Mouse (Mus musculus) heart, postnatal 0 days (tissue): ENCODE measurements around the gene Dclk3. TPM values are rescaled to one million over a fixed set of nuclear protein-coding genes. Genes with fewer than 3 reads are reported as not detected.
A peak's percentile ranks its signal among the peaks of the same experiment; 100 is the strongest.

Experiments
- ATAC-seq: fragments of 200-750 bp; cut with Nextera tagmentation; 2 replicates; pipeline ENCODE4 v1.8.0; 2017; ENCODE audit warnings: low read depth, moderate number of reproducible peaks, moderate library complexity; ENCODE audit not compliant: insufficient read depth
- DNase-seq: peaks from one replicate; pipeline ENCODE4 v3.0.0-alpha.2; 2016; ENCODE audit warnings: low spot score
- H3K27ac ChIP-seq: fragments of 300-500 bp; sonication (generic); 2 replicates; pipeline ENCODE4 v1.5.1; 2014; ENCODE audit warnings: low read depth, mild to moderate bottlenecking
- H3K27me3 ChIP-seq: fragments of 300-500 bp; sonication (generic); 2 replicates; pipeline ENCODE4 v1.6.1; 2014; ENCODE audit warnings: low read length, mixed read lengths; ENCODE audit not compliant: control insufficient read depth, insufficient read depth
- H3K36me3 ChIP-seq: fragments of 300-500 bp; sonication (generic); replicated peaks from 2 replicates; pipeline ENCODE4 v1.6.1; 2014; ENCODE audit warnings: low read length, mixed read lengths; ENCODE audit not compliant: control insufficient read depth, insufficient read depth
- H3K4me1 ChIP-seq: fragments of 300-500 bp; sonication (generic); 2 replicates; pipeline ENCODE4 v1.6.1; 2014; ENCODE audit warnings: antibody characterized with exemption; ENCODE audit not compliant: control insufficient read depth, insufficient read depth
- H3K4me2 ChIP-seq: fragments of 300-500 bp; sonication (generic); 2 replicates; pipeline ENCODE4 v1.6.1; 2014; ENCODE audit warnings: low read depth, mild to moderate bottlenecking, low read length, moderate library complexity
- H3K4me3 ChIP-seq: fragments of 300-500 bp; sonication (generic); 2 replicates; pipeline ENCODE4 v1.5.1; 2014; ENCODE audit warnings: low read depth, low read length
- H3K9ac ChIP-seq: fragments of 300-500 bp; sonication (generic); replicated peaks from 2 replicates; pipeline ENCODE4 v1.6.1; 2014; ENCODE audit warnings: low read depth, low read length, mixed read lengths
- H3K9me3 ChIP-seq: fragments of 300-500 bp; sonication (generic); replicated peaks from 2 replicates; pipeline ENCODE4 v1.6.1; 2016; ENCODE audit warnings: low read length; ENCODE audit not compliant: control insufficient read depth
- CTCF ChIP-seq: IDR thresholded peaks from 2 replicates; pipeline ENCODE4 v1.5.1; 2016; ENCODE audit warnings: antibody characterized with exemption, control low read depth, low read depth
- EP300 ChIP-seq: IDR thresholded peaks from 2 replicates; pipeline ENCODE4 v1.6.1; 2016; ENCODE audit warnings: antibody characterized with exemption, low read depth
- WGBS: fragments of 180-500 bp; shearing (Covaris S2); extraction: QIAGEN DNeasy Blood & Tissue Kit; methylation state at CpG from one replicate; pipeline ENCODE4 v1.1.7; 2014; 5-methylcytosine and 5-hydroxymethylcytosine counted together
- polyA plus RNA-seq: library from polyadenylated mRNA; unstranded; fragments of >200 nt; fragmentation: Nextera tagmentation; extraction: Ambion mirVana; gene quantifications from 2 replicates; pipeline ENCODE4 v1.2.1, GENCODE M21; 2015
- total RNA-seq: library from RNA; depleted of rRNA; stranded (reverse); fragments of >200 nt; gene quantifications from 2 replicates; pipeline ENCODE4 v1.2.3, GENCODE M21; 2014; ENCODE audit warnings: low replicate concordance

Gene Dclk3
- total and polyA plus RNA-seq, 2 experiments from 2014 or later: 0.11 TPM; not detected in 1

- H3K4me2 ChIP-seq: no peak overlapping the region
These were observed 30.5 kb upstream of the Dclk3 start for GRCm38 (mm10) chr9:111408427-111408826.

GRCm38 (mm10) chr9:111412471-111413160, 26.3 kb upstream of the Dclk3 start:
- TF ChIP-seq EP300: no peak
- no peak for TF ChIP-seq CTCF
- H3K4me1 ChIP-seq: no peaks in the 10 kb centered on the region
- no peak overlapping the region for H3K9ac ChIP-seq
- WGBS: 73% methylated on average over 16 of the region's 16 CpGs
- DNase-seq (no peak), ATAC-seq (no peak)
- no peaks in the 10 kb centered on the region for H3K9me3 ChIP-seq
- H3K27ac ChIP-seq: no peak overlapping the region
- no peak overlapping the region for H3K4me2 ChIP-seq
- no peaks in the 10 kb centered on the region for H3K27me3 ChIP-seq
- H3K4me3 ChIP-seq: no peak overlapping the region
- no peaks in the 10 kb centered on the region for H3K36me3 ChIP-seq

More at GRCm38 (mm10) chr9:111408427-111408826, 30.5 kb upstream of the Dclk3 start:
- H3K4me1 ChIP-seq: no peaks in the 10 kb centered on the region
- no peaks in the 10 kb centered on the region for H3K27me3 ChIP-seq
- H3K4me3 ChIP-seq: no peak overlapping the region
- DNase-seq: no peak
- WGBS: 61% methylated on average over 10 of the region's 10 CpGs
- no peaks in the 10 kb centered on the region for H3K36me3 ChIP-seq
- no peak overlapping the region for H3K27ac ChIP-seq
- ATAC-seq: no peak
- H3K9me3 ChIP-seq: no peaks in the 10 kb centered on the region
- TF ChIP-seq CTCF (no peak), EP300 (no peak)
- no peak overlapping the region for H3K9ac ChIP-seq

GRCm38 (mm10) chr9:111421862-111422261, 17.0 kb upstream of the Dclk3 start:
- no peak overlapping the region for H3K4me2 ChIP-seq
- no peak overlapping the region for H3K4me3 ChIP-seq
- no peak overlapping the region for H3K27ac ChIP-seq
- H3K9me3 ChIP-seq: no peaks in the 10 kb centered on the region
- no peaks in the 10 kb centered on the region for H3K27me3 ChIP-seq
- H3K9ac ChIP-seq: no peak overlapping the region
- H3K4me1 ChIP-seq: no peaks in the 10 kb centered on the region
- DNase-seq (no peak), ATAC-seq (no peak)
- TF ChIP-seq CTCF (no peak), EP300 (no peak)
- WGBS: 74% methylated on average over 2 of the region's 2 CpGs
- no peaks in the 10 kb centered on the region for H3K36me3 ChIP-seq

- WGBS: 55% methylated on average over 5 of the region's 5 CpGs
- no peak overlapping the region for H3K9ac ChIP-seq
- H3K27me3 ChIP-seq: no peaks in the 10 kb centered on the region
- no peaks in the 10 kb centered on the region for H3K9me3 ChIP-seq
- no peaks in the 10 kb centered on the region for H3K4me1 ChIP-seq
- no peak for DNase-seq
- 0 out of 2 replicates have a peak, but pooled peaks have one; percentile 17 for ATAC-seq
- TF ChIP-seq CTCF (no peak), EP300 (no peak)
- H3K4me2 ChIP-seq: no peak overlapping the region
- no peaks in the 10 kb centered on the region for H3K36me3 ChIP-seq
- H3K4me3 ChIP-seq: no peak overlapping the region
- no peak overlapping the region for H3K27ac ChIP-seq
These were observed 16.3 kb upstream of the Dclk3 start for GRCm38 (mm10) chr9:111422567-111422966.

- no peak overlapping the region for H3K4me3 ChIP-seq
- peak; percentile 28; the same call in 1 of the 2 replicates for ATAC-seq
- no peak for TF ChIP-seq CTCF
- TF ChIP-seq EP300: no peak
These were observed 13.8 kb upstream of the Dclk3 start for GRCm38 (mm10) chr9:111425113-111425512.

GRCm38 (mm10) chr9:111425952-111426351, 12.9 kb upstream of the Dclk3 start:
- H3K4me2 ChIP-seq: no peak overlapping the region
- H3K27ac ChIP-seq: no peak overlapping the region
- no peak for ATAC-seq
- no peak for DNase-seq
- 81% methylated on average over 4 of the region's 4 CpGs for WGBS
- no peak overlapping the region for H3K9ac ChIP-seq
- H3K4me3 ChIP-seq: no peak overlapping the region
- H3K27me3 ChIP-seq: no peaks in the 10 kb centered on the region
- H3K9me3 ChIP-seq: no peaks in the 10 kb centered on the region
- TF ChIP-seq CTCF (no peak), EP300 (no peak)
- H3K36me3 ChIP-seq: no peaks in the 10 kb centered on the region
- no peaks in the 10 kb centered on the region for H3K4me1 ChIP-seq

More at GRCm38 (mm10) chr9:111425113-111425512, 13.8 kb upstream of the Dclk3 start:
- no peak overlapping the region for H3K27ac ChIP-seq
- H3K27me3 ChIP-seq: no peaks in the 10 kb centered on the region
- no peaks in the 10 kb centered on the region for H3K4me1 ChIP-seq
- no peak overlapping the region for H3K9ac ChIP-seq
- 70% methylated on average over 6 of the region's 6 CpGs for WGBS
- H3K4me2 ChIP-seq: no peak overlapping the region
- H3K36me3 ChIP-seq: no peaks in the 10 kb centered on the region
- H3K9me3 ChIP-seq: no peaks in the 10 kb centered on the region
- DNase-seq: no peak
